Mouse (Mus musculus): ENCODE results near the gene Ccdc121.

GRCm38 (mm10) chr1:181466040-181466439, 45.2 kb downstream of the Ccdc121 start:
- TF ChIP-seq CTCF (IDR thresholded peaks at IDR 0.05; ENCODE audit: low read depth, low read length) (no peak), POLR2A (IDR thresholded peaks at IDR 0.05; ENCODE audit: borderline replicate concordance, low read depth, low read length) (no peak)

Measured in bone marrow macrophage, adult 2 months (primary cell).